Mouse (Mus musculus): ENCODE measurements around the gene Trabd2b.

- TF ChIP-seq MAFK (IDR thresholded peaks at IDR 0.05; ENCODE audit: insufficient read depth, low read depth, low read length) (no peak), ZNF384 (IDR thresholded peaks at IDR 0.05; ENCODE audit: low read depth, low read length) (no peak), HCFC1 (IDR thresholded peaks at IDR 0.05; ENCODE audit: borderline replicate concordance, insufficient read depth, low read length) (no peak), CHD2 (IDR thresholded peaks at IDR 0.05; ENCODE audit: low read depth, low read length) (no peak)
These were observed 216.4 kb downstream of the Trabd2b start for GRCm38 (mm10) chr4:114622929-114623328.

Data from ES-E14 (cell line).